Mouse (Mus musculus) limb, embryonic 11.5 days (tissue): ENCODE results near the gene Klf2. TPM values are rescaled to one million over a fixed set of nuclear protein-coding genes. Genes with fewer than 3 reads are reported as not detected.

Experiments used
- ATAC-seq: fragments of 200-750 bp; cut with Nextera tagmentation; 2 replicates; pipeline ENCODE4 v1.8.0; 2017; ENCODE audit warnings: low read depth; ENCODE audit not compliant: insufficient number of reproducible peaks, low FRiP score, low TSS enrichment
- DNase-seq: peaks from one replicate; pipeline ENCODE4 v3.0.0-alpha.2; 2015; ENCODE audit warnings: low spot score
- H3K27ac ChIP-seq: fragments of 300-500 bp; sonication (generic); replicated peaks from 2 replicates; pipeline ENCODE4 v1.5.1; 2014; ENCODE audit warnings: low read depth, mild to moderate bottlenecking, low read length
- H3K27me3 ChIP-seq: fragments of 300-500 bp; sonication (generic); 2 replicates; pipeline ENCODE4 v1.6.1; 2014; ENCODE audit warnings: mild to moderate bottlenecking, low read length, mixed read lengths; ENCODE audit not compliant: control insufficient read depth, insufficient read depth
- H3K36me3 ChIP-seq: fragments of 300-500 bp; sonication (generic); 2 replicates; pipeline ENCODE4 v1.6.1; 2014; ENCODE audit warnings: mild to moderate bottlenecking, low read length, moderate library complexity, mixed read lengths; ENCODE audit not compliant: control insufficient read depth, insufficient read depth
- H3K4me1 ChIP-seq: fragments of 300-500 bp; sonication (generic); 2 replicates; pipeline ENCODE4 v1.6.1; 2014; ENCODE audit warnings: low read length, mixed read lengths; ENCODE audit not compliant: control insufficient read depth, insufficient read depth
- H3K4me2 ChIP-seq: fragments of 300-500 bp; sonication (generic); 2 replicates; pipeline ENCODE4 v1.6.1; 2014; ENCODE audit warnings: low read depth, mild to moderate bottlenecking, moderate library complexity; ENCODE audit not compliant: severe bottlenecking
- H3K4me3 ChIP-seq: fragments of 300-500 bp; sonication (generic); 2 replicates; pipeline ENCODE4 v1.5.1; 2014; ENCODE audit warnings: low read depth, low read length
- H3K9ac ChIP-seq: fragments of 300-500 bp; sonication (generic); 2 replicates; pipeline ENCODE4 v1.6.1; 2014; ENCODE audit warnings: mild to moderate bottlenecking, low read length
- H3K9me3 ChIP-seq: fragments of 300-500 bp; sonication (generic); 2 replicates; pipeline ENCODE4 v1.6.1; 2016; ENCODE audit warnings: low read length; ENCODE audit not compliant: control insufficient read depth
- WGBS: fragments of 180-500 bp; shearing (Covaris S2); extraction: QIAGEN DNeasy Blood & Tissue Kit; methylation state at CpG from one replicate; pipeline ENCODE4 v1.1.7; 2014; 5-methylcytosine and 5-hydroxymethylcytosine counted together
- polyA plus RNA-seq: library from polyadenylated mRNA; unstranded; fragments of >200 nt; fragmentation: Nextera tagmentation; extraction: Ambion mirVana; gene quantifications from 2 replicates; pipeline ENCODE4 v1.2.1, GENCODE M21; 2014

Gene Klf2
- polyA plus RNA-seq, 1 experiment from 2014 or later: 4.2 TPM

DNA sequence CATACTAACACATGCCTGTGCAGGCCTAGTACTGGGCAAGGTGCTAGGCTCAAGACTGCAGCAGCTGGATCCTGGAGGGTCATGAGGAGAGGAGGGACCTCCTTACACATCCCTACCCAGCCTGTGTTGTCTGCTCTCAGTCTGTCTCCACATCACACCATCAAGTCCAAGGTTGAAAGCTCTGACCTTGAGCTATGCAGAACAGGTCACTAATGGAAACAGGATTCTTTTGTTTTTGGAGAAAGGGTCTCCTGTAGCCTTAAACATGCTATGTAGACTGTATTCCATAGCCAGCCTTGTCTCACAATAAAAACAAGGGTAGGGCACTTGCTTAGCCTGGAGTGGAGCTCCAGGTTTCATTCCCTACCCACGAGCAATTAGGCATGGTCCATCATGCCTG, 30.1 kb downstream of the Klf2 start:
- WGBS: 82% methylated on average over 1 of the region's 1 CpGs
- H3K27me3 ChIP-seq: no peaks in the 10 kb centered on the region
- peaks cover 4% of the 10 kb centered on the region; the same call in 1 of the 2 replicates for H3K36me3 ChIP-seq
- ATAC-seq (no peak), DNase-seq (no peak)
- no peak overlapping the region for H3K9ac ChIP-seq
- H3K4me2 ChIP-seq: no peak overlapping the region
- no peak overlapping the region for H3K27ac ChIP-seq
- H3K4me3 ChIP-seq: no peak overlapping the region
- H3K9me3 ChIP-seq: no peaks in the 10 kb centered on the region
- no peaks in the 10 kb centered on the region for H3K4me1 ChIP-seq

DNA sequence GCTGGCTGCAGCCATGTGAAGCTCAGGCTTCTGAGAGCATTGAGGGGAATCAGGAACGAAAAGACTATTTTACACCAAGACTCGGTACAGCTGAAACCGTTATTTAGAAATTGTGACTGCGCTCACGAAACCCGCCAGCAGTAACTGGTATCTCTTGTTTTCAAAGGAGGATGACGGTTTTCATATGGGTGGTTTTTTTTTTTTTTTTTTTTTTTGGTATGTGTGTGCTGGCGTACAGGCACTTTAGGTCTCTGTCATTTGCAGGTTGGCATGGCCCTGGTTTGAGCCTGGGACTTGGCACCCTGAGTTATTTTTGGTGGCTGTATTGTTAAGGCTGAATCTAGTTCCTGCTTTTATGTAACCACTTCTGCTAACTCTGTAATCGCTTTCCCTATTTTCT, 31.0 kb downstream of the Klf2 start:
- ATAC-seq (no peak), DNase-seq (no peak)
- Histone ChIP-seq H3K4me3 (no peak overlapping the region), H3K27ac (no peak overlapping the region), H3K9me3 (no peaks in the 10 kb centered on the region), H3K27me3 (no peaks in the 10 kb centered on the region), H3K4me2 (no peak overlapping the region), H3K9ac (no peak overlapping the region), H3K36me3 (peaks cover 2% of the 10 kb centered on the region; the same call in 1 of the 2 replicates), H3K4me1 (no peaks in the 10 kb centered on the region)
- 89% methylated on average over 9 of the region's 9 CpGs for WGBS

DNA sequence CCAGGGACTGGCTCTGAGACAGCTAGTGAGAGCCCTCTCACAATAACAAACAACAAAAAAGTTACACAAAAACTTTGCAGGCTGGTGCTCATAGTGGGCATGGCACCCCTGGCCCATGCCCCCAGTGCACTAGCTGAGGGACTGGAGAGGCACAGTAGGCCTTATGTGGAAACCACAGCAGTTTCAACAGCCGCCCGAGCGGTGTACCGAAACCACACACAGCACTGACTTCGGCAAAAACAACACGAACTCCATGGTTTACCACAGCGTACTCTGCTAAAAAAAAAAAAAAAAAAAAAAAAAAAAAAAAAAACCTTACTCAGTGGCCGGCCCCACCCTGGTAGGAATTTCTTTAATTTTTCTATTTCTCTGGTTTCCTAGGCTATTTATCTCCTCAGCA, 31.9 kb downstream of the Klf2 start:
- Histone ChIP-seq H3K4me1 (no peaks in the 10 kb centered on the region), H3K9ac (no peak overlapping the region), H3K4me2 (no peak overlapping the region), H3K27me3 (no peaks in the 10 kb centered on the region), H3K27ac (no peak overlapping the region), H3K9me3 (no peaks in the 10 kb centered on the region), H3K36me3 (0 out of 2 replicates have a peak, but pooled peaks cover 2% of the 10 kb centered on the region), H3K4me3 (no peak overlapping the region)
- 95% methylated on average over 8 of the region's 8 CpGs for WGBS
- ATAC-seq (no peak), DNase-seq (no peak)

DNA sequence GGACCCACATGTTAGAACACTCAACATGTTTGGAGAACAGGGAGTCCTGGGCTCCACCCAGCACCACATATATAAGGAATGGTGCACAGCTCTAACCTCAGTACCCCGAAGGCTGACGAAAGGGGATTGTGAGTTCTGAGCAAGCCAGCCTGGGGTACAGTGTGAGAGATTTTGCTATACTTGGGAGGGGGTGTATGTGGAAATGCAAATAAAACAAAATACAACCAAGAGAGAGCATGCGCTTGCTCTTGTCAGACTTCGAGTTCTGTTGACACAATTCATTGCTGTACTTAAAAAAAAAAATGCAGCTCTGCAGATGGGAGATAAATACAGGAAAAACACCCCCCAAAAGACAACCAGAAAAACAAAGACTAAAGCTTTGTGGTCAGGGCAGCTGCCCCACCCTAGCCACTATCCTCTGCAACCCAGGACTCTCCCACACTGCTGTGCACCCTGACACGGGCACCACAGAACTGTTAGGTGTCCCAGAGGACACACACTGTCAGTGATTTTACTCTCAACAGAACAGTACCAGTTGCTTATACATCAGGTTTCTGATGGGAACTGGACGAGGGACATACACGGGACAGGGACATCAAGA, 32.7 kb downstream of the Klf2 start:
- no peak overlapping the region for H3K9ac ChIP-seq
- no peak overlapping the region for H3K4me2 ChIP-seq
- no peak for DNase-seq
- H3K4me1 ChIP-seq: no peaks in the 10 kb centered on the region
- no peaks in the 10 kb centered on the region for H3K9me3 ChIP-seq
- WGBS: 87% methylated on average over 7 of the region's 7 CpGs
- no peaks in the 10 kb centered on the region for H3K27me3 ChIP-seq
- H3K27ac ChIP-seq: no peak overlapping the region
- H3K36me3 ChIP-seq: 0 out of 2 replicates have a peak, but pooled peaks cover 2% of the 10 kb centered on the region
- H3K4me3 ChIP-seq: no peak overlapping the region
- ATAC-seq: no peak

DNA sequence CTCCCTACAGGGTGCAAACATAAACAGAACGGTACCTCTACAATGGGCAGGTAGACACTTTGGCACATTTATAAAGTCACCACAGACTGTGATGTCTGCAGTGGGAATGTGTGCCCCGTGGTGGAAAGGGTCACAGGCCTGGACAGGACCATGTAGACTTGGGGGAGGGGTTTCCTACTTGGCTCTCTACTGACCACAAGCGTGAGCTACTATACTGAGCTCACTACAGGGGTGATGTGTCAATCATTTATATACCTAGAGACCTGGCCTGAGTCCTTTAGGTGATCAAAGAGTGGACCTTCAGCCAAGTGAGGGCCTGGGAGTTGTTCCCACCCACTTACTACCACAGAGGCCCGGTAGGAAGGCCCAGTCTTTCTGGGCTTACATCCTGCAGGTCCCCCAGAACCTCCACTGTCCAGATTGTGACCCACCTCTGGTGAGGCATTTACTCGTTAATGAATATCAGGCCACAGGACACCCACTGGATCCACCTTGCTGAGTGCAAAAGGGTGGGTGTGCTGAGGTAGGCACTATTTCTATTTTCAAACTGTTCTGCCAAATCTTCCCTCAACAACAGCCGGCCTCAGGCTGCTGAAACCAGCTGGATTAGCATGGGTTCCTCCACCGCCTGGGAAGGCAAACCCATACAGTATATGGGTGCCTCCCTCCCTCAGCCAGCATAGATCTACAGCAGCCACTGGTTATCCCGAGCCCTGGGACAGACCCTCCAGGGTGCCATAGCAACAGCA, 34.3 kb downstream of the Klf2 start:
- Histone ChIP-seq H3K4me2 (no peak overlapping the region), H3K9me3 (no peaks in the 10 kb centered on the region), H3K9ac (no peak overlapping the region), H3K27me3 (no peaks in the 10 kb centered on the region), H3K27ac (no peak overlapping the region), H3K4me3 (no peak overlapping the region), H3K4me1 (no peaks in the 10 kb centered on the region), H3K36me3 (peaks cover 7% of the 10 kb centered on the region; the same call in 1 of the 2 replicates)
- 83% methylated on average over 8 of the region's 8 CpGs for WGBS
- ATAC-seq: no peak
- no peak for DNase-seq

DNA sequence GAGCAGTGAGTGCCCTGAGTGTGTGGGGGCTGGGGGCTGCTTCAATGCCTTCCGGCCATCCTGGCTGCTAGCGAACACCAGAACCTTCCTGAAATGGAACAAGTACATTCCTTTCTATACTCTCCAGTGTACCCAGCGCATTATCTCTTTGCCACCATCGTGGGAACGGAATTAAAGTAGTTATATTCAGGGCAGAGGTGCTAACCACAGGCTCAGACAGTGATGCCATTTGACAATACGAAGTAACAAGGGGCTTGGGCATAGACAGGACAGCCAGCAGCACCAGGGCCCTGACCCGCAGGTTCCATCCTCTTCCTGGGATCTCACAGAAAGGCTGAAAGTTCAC, 34.8 kb downstream of the Klf2 start:
- ATAC-seq: no peak
- Histone ChIP-seq H3K4me3 (no peak overlapping the region), H3K4me1 (no peaks in the 10 kb centered on the region), H3K27ac (no peak overlapping the region), H3K27me3 (no peaks in the 10 kb centered on the region), H3K36me3 (peaks cover 12% of the 10 kb centered on the region; the same call in 1 of the 2 replicates), H3K9ac (no peak overlapping the region), H3K4me2 (no peak overlapping the region), H3K9me3 (no peaks in the 10 kb centered on the region)
- DNase-seq: no peak
- 93% methylated on average over 7 of the region's 7 CpGs for WGBS

DNA sequence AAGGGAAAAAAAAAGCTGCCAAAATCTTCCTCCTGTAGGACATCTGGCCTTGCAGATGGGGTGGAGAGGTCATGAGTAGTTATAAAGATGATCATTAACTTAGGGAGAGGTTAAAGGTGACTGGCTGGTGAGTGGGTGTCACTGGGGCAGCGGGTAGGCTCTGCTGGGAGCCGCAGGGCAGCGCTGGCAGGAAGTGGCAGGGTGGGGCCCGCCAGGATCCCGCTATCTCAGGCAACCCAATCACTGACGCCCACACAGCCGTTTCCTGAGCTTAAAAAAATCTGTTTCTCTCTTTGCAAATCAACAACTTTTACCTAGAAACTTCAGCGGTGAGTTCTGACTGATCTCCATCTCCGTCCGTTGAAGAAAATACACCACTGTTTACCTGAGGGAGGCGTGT, 35.4 kb downstream of the Klf2 start:
- Histone ChIP-seq H3K9ac (no peak overlapping the region), H3K27ac (no peak overlapping the region), H3K36me3 (peaks cover 13% of the 10 kb centered on the region; the same call in 1 of the 2 replicates), H3K4me2 (no peak overlapping the region), H3K27me3 (no peaks in the 10 kb centered on the region), H3K4me1 (no peaks in the 10 kb centered on the region), H3K9me3 (no peaks in the 10 kb centered on the region), H3K4me3 (no peak overlapping the region)
- ATAC-seq (no peak), DNase-seq (no peak)
- 76% methylated on average over 11 of the region's 11 CpGs for WGBS

DNA sequence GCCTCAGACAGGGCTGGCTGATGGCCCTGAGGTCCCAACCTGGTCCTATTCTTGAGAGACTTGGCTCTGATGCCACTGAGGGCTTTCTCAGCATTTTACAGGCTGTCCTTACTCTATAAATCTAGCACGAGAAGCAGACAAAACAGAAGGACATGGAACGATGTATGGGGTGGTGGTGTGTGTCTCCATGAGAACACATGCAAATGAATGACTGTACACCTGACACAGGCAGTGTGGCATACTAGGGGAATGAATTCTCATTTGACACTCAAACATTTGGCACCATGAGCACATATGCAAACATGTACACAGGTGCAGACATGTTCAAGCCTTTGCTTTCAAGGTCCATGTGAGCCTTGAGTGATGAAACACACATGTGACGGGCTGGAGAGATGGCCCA, 37.8 kb downstream of the Klf2 start:
- H3K27ac ChIP-seq: no peak overlapping the region
- no peak overlapping the region for H3K4me2 ChIP-seq
- no peak overlapping the region for H3K4me3 ChIP-seq
- H3K27me3 ChIP-seq: no peaks in the 10 kb centered on the region
- no peak for ATAC-seq
- H3K36me3 ChIP-seq: peaks cover 13% of the 10 kb centered on the region; the same call in 1 of the 2 replicates
- no peak overlapping the region for H3K9ac ChIP-seq
- DNase-seq: no peak
- WGBS: 87% methylated on average over 3 of the region's 3 CpGs
- H3K4me1 ChIP-seq: no peaks in the 10 kb centered on the region
- no peaks in the 10 kb centered on the region for H3K9me3 ChIP-seq
